Mouse (Mus musculus) heart, postnatal 0 days (tissue): ENCODE results near the gene Jade2.

Experiments used
- CTCF ChIP-seq: IDR thresholded peaks from 2 replicates; pipeline ENCODE4 v1.5.1; 2016; ENCODE audit warnings: antibody characterized with exemption, control low read depth, low read depth
- EP300 ChIP-seq: IDR thresholded peaks from 2 replicates; pipeline ENCODE4 v1.6.1; 2016; ENCODE audit warnings: antibody characterized with exemption, low read depth

DNA sequence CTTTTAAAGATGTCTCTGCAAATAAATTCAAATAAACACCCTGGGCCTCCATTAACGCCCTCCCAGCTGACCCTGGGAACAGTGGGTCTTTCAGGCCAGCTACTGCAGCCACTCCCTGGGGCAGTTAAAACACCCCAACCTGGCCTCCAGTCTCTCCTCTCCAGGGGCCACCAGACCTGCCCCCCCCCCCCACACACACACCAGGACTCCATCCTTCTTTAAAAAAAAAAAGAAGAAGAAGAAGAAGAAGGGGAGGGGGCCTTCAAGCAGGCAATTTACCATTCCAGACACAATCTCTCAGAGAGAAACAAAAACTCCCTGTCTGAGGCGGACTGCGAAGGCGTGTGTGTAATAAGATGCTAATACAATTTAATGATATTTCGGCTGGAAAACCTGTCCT, 4.9 kb downstream of the Jade2 start:
- TF ChIP-seq CTCF, result no peak
- no peak for TF ChIP-seq EP300
